Mouse (Mus musculus) kidney, postnatal 0 days (tissue): ENCODE measurements around the gene Tifab. TPM values are rescaled to one million over a fixed set of nuclear protein-coding genes. Genes with fewer than 3 reads are reported as not detected.
A peak's percentile ranks its signal among the peaks of the same experiment; 100 is the strongest.

Experiments used
- ATAC-seq: fragments of 200-750 bp; cut with Nextera tagmentation; replicated peaks from 2 replicates; pipeline ENCODE4 v1.8.0; 2017; ENCODE audit warnings: low read depth, moderate number of reproducible peaks, moderate TSS enrichment, moderate library complexity; ENCODE audit not compliant: low FRiP score
- DNase-seq: peaks from one replicate; pipeline ENCODE4 v3.0.0-alpha.2; 2016; ENCODE audit warnings: low spot score
- H3K27ac ChIP-seq: fragments of 300-500 bp; sonication (generic); 2 replicates; pipeline ENCODE4 v1.5.1; 2014; ENCODE audit warnings: mild to moderate bottlenecking
- H3K27me3 ChIP-seq: fragments of 300-500 bp; sonication (generic); 2 replicates; pipeline ENCODE4 v1.6.1; 2014; ENCODE audit warnings: low read length, mixed read lengths; ENCODE audit not compliant: insufficient read depth
- H3K36me3 ChIP-seq: fragments of 300-500 bp; sonication (generic); 2 replicates; pipeline ENCODE4 v1.6.1; 2014; ENCODE audit warnings: low read length, mixed read lengths; ENCODE audit not compliant: insufficient read depth
- H3K4me1 ChIP-seq: fragments of 300-500 bp; sonication (generic); replicated peaks from 2 replicates; pipeline ENCODE4 v1.6.1; 2014; ENCODE audit warnings: antibody characterized with exemption, low read length, mixed read lengths; ENCODE audit not compliant: insufficient read depth
- H3K4me2 ChIP-seq: fragments of 300-500 bp; sonication (generic); 2 replicates; pipeline ENCODE4 v1.6.1; 2014; ENCODE audit warnings: mild to moderate bottlenecking, low read length, moderate library complexity, mixed read lengths
- H3K4me3 ChIP-seq: fragments of 300-500 bp; sonication (generic); replicated peaks from 2 replicates; pipeline ENCODE4 v1.5.1; 2014; ENCODE audit warnings: low read depth, low read length
- H3K9ac ChIP-seq: fragments of 300-500 bp; sonication (generic); 2 replicates; pipeline ENCODE4 v1.6.1; 2014; ENCODE audit warnings: low read depth, low read length
- H3K9me3 ChIP-seq: fragments of 300-500 bp; sonication (generic); replicated peaks from 2 replicates; pipeline ENCODE4 v1.6.1; 2016; ENCODE audit warnings: low read length, inconsistent platforms, mixed read lengths
- CTCF ChIP-seq: IDR thresholded peaks from 2 replicates; pipeline ENCODE4 v1.5.1; 2016; ENCODE audit warnings: antibody characterized with exemption, low read depth, mild to moderate bottlenecking, moderate library complexity
- WGBS: fragments of 180-500 bp; shearing (Covaris S2); extraction: QIAGEN DNeasy Blood & Tissue Kit; methylation state at CpG from one replicate; pipeline ENCODE4 v1.1.7; 2014; 5-methylcytosine and 5-hydroxymethylcytosine counted together
- polyA plus RNA-seq: library from polyadenylated mRNA; unstranded; fragments of >200 nt; fragmentation: Nextera tagmentation; extraction: Ambion mirVana; gene quantifications from 2 replicates; pipeline ENCODE4 v1.2.1, GENCODE M21; 2015

Tifab gene
- polyA plus RNA-seq, 1 experiment from 2014 or later, result 2.0 TPM

DNA sequence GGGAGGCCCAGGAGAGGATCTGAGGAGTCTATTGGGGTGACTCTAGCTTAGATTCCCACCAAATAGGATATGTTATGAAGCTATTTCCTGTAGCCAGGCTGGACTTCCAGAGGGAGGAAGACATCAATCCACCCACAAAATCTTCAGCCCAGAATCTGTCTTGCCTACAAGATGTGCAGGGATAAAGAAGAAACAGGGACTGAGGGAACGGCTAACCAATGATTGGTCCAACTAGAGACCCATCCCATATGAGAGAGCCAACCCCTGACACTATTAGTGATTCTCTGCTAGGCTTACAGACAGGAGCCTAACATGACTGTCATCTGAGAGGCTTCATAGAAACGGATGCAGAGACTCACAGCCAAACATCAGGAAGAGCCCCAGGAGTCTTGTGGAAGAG is 34.7 kb downstream of the Tifab start:
- Histone ChIP-seq H3K9me3 (no peaks in the 10 kb centered on the region), H3K4me3 (no peak overlapping the region), H3K27ac (no peak overlapping the region; the same call in 1 of the 2 replicates), H3K4me1 (no peaks in the 10 kb centered on the region), H3K4me2 (no peak overlapping the region), H3K27me3 (no peaks in the 10 kb centered on the region), H3K9ac (no peak overlapping the region), H3K36me3 (no peaks in the 10 kb centered on the region)
- WGBS, result 46% methylated on average over 2 of the region's 2 CpGs
- DNase-seq (peak; percentile 81), ATAC-seq (no peak)
- no peak for TF ChIP-seq CTCF

DNA sequence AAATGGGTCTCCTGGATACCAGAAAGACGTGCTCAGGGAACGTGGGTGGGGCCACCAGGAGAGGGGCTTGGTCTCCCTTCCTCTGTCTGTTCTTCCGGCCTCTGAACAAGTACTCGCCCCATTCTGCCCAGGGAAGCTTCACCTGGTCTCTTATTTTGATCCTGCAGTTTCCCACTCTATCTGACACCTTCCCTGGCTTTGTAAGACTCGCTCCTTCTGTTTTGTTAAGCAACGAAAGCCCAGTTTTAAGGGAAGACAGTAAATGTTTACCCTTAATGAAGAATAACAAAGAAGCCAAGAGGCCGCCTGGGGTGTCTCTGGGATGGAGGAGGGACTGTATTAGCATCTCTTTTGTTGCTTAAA is 35.6 kb downstream of the Tifab start:
- H3K27ac ChIP-seq, result peak overlapping the region; percentile 1; the same call in 1 of the 2 replicates
- no peak for ATAC-seq
- WGBS, result 23% methylated on average over 7 of the region's 7 CpGs
- H3K4me3 ChIP-seq, result no peak overlapping the region
- H3K4me2 ChIP-seq, result no peak overlapping the region
- DNase-seq, result no peak
- no peaks in the 10 kb centered on the region for H3K27me3 ChIP-seq
- H3K9me3 ChIP-seq, result no peaks in the 10 kb centered on the region
- no peak for TF ChIP-seq CTCF
- no peak overlapping the region for H3K9ac ChIP-seq
- no peaks in the 10 kb centered on the region for H3K4me1 ChIP-seq
- H3K36me3 ChIP-seq, result no peaks in the 10 kb centered on the region

DNA sequence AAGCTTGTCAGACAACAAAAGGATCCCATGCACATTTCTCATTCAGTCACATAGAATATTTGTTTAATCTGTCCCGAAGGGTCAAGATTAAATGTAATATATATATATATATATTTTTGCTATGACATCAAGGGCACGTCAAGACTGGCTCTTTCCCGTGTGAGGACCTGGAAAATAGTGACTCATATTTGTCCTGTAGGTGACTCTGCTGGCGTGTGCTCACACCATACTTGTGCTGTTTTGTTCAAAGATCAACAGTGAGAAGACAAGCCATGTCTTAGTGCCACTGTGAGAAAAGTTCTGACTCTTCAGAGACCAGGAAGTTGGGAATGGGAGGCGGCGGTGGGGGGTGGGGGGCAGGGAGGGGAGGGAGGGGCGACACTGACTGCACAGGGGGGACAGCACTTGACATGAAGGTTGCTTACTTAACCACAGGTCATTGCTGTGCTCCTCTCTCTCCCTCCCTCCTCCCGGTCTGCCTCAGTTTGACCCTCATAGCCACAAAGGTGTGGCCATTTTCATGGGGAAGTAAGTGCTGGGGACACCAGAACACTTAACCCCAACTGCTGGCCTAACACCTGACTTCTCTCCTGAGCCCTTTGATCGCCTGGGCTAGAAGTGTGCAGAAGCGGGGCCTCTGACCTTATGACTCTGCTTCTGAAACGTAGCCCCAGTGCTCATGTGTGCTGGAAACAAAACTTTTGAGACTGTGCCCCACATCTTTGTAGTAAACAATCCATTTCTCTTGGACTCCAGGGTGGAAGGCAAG is 36.1 kb downstream of the Tifab start:
- no peak overlapping the region for H3K27ac ChIP-seq
- no peak for ATAC-seq
- 33% methylated on average over 11 of the region's 11 CpGs for WGBS
- H3K9ac ChIP-seq, result no peak overlapping the region
- H3K4me3 ChIP-seq, result no peak overlapping the region
- no peak for DNase-seq
- no peak overlapping the region for H3K4me2 ChIP-seq
- no peak for TF ChIP-seq CTCF
- no peaks in the 10 kb centered on the region for H3K4me1 ChIP-seq
- no peaks in the 10 kb centered on the region for H3K36me3 ChIP-seq
- no peaks in the 10 kb centered on the region for H3K27me3 ChIP-seq
- H3K9me3 ChIP-seq, result no peaks in the 10 kb centered on the region

DNA sequence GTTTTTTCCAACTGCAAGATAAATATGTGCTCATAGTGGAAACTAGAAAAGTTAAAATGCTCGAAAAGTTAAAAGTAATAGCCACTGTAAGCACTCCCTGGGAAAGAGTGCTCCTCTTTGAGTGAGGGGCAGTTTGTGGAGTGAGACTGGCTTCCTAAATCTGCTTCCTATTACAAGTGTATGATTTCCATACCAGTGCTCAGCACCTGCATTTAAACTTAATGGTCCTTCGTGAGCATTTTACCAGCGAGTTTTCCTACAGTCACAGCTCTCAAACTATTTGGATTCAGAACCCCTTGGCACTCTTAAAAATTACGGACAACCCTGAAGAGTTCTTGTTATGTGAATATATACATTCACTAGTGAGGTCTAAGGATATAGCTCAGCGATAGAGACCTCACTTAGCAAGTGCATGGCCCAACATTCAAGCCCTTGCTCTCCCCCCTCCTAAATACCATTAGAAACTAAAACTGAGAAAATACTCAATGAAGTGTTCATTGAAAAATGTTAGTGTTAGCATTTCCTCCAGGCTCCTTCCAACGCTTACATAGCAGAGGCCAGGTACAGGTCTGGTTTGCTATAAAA is 39.4 kb downstream of the Tifab start:
- H3K27me3 ChIP-seq, result no peaks in the 10 kb centered on the region
- no peak overlapping the region for H3K9ac ChIP-seq
- H3K9me3 ChIP-seq, result no peaks in the 10 kb centered on the region
- H3K4me2 ChIP-seq, result no peak overlapping the region
- TF ChIP-seq CTCF, result no peak
- DNase-seq (no peak), ATAC-seq (no peak)
- 61% methylated on average over 6 of the region's 6 CpGs for WGBS
- no peak overlapping the region for H3K27ac ChIP-seq
- no peak overlapping the region for H3K4me3 ChIP-seq
- H3K36me3 ChIP-seq, result no peaks in the 10 kb centered on the region
- H3K4me1 ChIP-seq, result peaks cover 10% of the 10 kb centered on the region; the same call in 1 of the 2 replicates

DNA sequence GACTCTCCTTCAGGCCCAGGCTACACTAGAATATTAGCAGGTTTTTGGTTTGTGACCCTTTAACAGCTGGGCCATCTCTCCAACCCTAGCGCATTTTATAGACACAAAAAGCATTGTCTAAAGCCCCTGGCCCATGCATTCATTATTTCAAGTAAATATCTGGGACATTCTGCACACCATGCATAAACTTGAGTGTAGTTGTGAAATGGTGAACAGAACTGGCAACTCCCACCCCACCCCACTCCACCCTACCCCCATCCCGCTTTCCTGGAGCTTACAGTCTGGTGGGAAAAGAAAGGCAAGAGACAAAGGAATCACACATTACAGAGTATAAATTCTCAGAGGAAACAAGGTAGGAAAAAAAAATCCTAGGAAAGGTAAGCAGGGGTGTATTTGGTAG is 42.5 kb downstream of the Tifab start, which contains the start of gene H2afy:
H2afy (minus strand) TSS at position 162 of the 400 bp plus-strand sequence.
- Histone ChIP-seq H3K4me3 (peak within 1 kb of the TSS; percentile 92), H3K36me3 (no peaks in the 10 kb centered on the region), H3K27me3 (no peaks in the 10 kb centered on the region), H3K4me1 (peaks cover 26% of the 10 kb centered on the region), H3K27ac (peak within 1 kb of the TSS; percentile 95), H3K9ac (peak within 1 kb of the TSS; percentile 99), H3K9me3 (no peaks in the 10 kb centered on the region), H3K4me2 (peak within 1 kb of the TSS; percentile 94)
- TF ChIP-seq CTCF, result no peak
- 86% methylated on average over 2 of the region's 2 CpGs for WGBS
- DNase-seq (no peak), ATAC-seq (no peak)

DNA sequence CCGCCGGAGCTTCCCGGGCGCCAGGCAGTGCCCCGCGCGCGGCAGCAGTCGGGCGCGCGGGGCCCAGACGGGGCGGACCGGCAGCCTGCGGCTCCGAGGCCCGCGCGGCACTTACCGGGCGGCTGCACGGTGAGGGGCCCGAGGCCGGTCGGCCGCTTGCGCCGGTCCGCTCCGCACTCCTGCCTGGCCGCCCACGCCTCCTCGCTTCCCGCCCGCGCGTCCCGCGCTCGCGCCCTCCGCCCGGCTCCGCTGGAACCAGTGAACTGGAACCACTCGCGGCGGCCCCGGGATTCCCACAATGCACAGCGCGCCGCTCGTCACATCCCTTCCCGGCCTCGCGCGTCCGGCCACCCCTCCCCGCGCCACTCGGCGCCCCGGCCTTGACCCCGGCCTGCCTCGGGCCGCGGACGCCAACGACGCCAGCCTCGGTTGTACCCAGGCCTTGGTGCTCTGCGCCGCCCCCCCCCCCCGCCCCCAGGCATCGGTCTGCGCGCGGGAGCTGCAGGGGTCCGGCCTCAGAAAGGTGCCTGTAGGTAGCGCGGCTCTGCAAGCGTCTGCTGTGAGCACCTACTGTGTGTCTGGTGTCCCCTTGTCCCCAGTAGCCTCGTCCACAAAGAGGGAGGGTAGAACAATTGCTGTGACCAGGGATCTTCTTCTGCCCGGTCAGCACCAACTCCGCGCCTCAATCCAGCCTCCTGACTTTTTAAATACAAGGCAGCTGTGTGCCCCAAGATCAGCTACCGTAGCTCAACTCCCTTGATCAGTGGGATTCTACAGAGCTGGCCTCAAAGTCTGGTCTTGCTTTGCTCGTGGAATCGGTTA is 43.2 kb downstream of the Tifab start:
- Histone ChIP-seq H3K27ac (peak overlapping the region; percentile 95), H3K9me3 (no peaks in the 10 kb centered on the region), H3K27me3 (no peaks in the 10 kb centered on the region), H3K4me3 (peak overlapping the region; percentile 92), H3K36me3 (no peaks in the 10 kb centered on the region), H3K4me2 (peak overlapping the region; percentile 94), H3K9ac (peak overlapping the region; percentile 99), H3K4me1 (peaks cover 26% of the 10 kb centered on the region)
- DNase-seq, result peak; percentile 91
- WGBS, result under 1% methylated on average over 54 of the region's 89 CpGs
- ATAC-seq, result peak; percentile 89
- TF ChIP-seq CTCF, result no peak
